Mouse (Mus musculus): ENCODE measurements around the gene Vwa5a. TPM values are rescaled to one million over a fixed set of nuclear protein-coding genes. Genes with fewer than 3 reads are reported as not detected.

Gene Vwa5a
- total RNA-seq (2014; rRNA removed), result 20.2 and 22.9 TPM in 2 replicates
- 6.8 and 8.3 TPM in 2 replicates for polyA plus RNA-seq (2012; rRNA removed)

DNA sequence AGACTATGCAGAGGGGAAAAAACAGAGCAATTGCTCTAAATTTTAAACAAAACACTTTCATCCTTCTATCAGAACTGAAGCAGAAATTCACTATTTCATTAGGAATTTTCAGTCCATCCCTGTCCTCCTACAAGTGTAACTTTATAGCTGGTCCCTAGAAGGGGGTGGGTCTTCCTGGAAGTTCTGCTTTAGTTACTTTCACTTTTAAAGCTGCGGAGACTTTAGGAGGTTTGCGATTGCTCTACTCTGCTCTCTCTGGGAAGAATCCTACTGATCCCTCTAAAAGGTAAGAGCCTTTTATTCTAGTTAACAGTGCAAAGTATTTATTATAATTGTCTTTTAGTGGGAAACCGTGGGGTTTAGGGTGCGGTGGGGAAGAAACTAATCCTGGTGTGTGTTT lies at the start of gene Vwa5a:
Gene Vwa5a, plus strand, starts transcription at position 167 of the 400 bp plus-strand sequence.
- peaks cover 3% of the 10 kb centered on the region; the same call in 1 of the 2 replicates for H3K79me2 ChIP-seq (ENCODE audit: control insufficient read depth, insufficient read depth, low read length)
- H3K27me3 ChIP-seq (ENCODE audit: control insufficient read depth, insufficient read depth, low read length), result no peaks in the 10 kb centered on the region
- peaks cover 10% of the 10 kb centered on the region for H3K4me1 ChIP-seq (ENCODE audit: control insufficient read depth, insufficient read depth, low read length)
- H3K27ac ChIP-seq (replicated peaks; ENCODE audit: insufficient read depth, low read depth, low read length), result peak within 1 kb of the TSS; percentile 44; the same call in 1 of the 2 replicates
- H3K9ac ChIP-seq (ENCODE audit: low read depth, low read length), result peak within 1 kb of the TSS; percentile 79
- TF ChIP-seq CTCF (IDR thresholded peaks at IDR 0.05; ENCODE audit: low read depth, low read length), result no peak
- TF ChIP-seq POLR2A (IDR thresholded peaks at IDR 0.05; ENCODE audit: extremely low read depth, insufficient read depth, low read length), result no peak
- WGBS, result 0% methylated on average over 4 of the region's 4 CpGs
- peak within 1 kb of the TSS; percentile 81 for H3K4me3 ChIP-seq (ENCODE audit: insufficient read depth, low read depth, low read length)
- H3K36me3 ChIP-seq (ENCODE audit: control insufficient read depth, insufficient read depth, low read length), result peaks cover 9% of the 10 kb centered on the region
- peak; percentile 87 for DNase-seq (ENCODE audit: extremely low read depth, low read depth, low spot score)

GRCm38 (mm10) chr9:38672887-38673286 lies 45.2 kb upstream of the Vwa5a start:
- no peaks in the 10 kb centered on the region for H3K79me2 ChIP-seq (ENCODE audit: control insufficient read depth, insufficient read depth, low read length)
- H3K4me3 ChIP-seq (ENCODE audit: insufficient read depth, low read depth, low read length), result no peak overlapping the region
- TF ChIP-seq POLR2A (IDR thresholded peaks at IDR 0.05; ENCODE audit: extremely low read depth, insufficient read depth, low read length) (no peak), CTCF (IDR thresholded peaks at IDR 0.05; ENCODE audit: low read depth, low read length) (no peak)
- no peak for DNase-seq (ENCODE audit: extremely low read depth, low read depth, low spot score)
- H3K27me3 ChIP-seq (ENCODE audit: control insufficient read depth, insufficient read depth, low read length), result no peaks in the 10 kb centered on the region
- no peaks in the 10 kb centered on the region for H3K36me3 ChIP-seq (ENCODE audit: control insufficient read depth, insufficient read depth, low read length)
- H3K9ac ChIP-seq (ENCODE audit: low read depth, low read length), result no peak overlapping the region
- H3K4me1 ChIP-seq (ENCODE audit: control insufficient read depth, insufficient read depth, low read length), result no peaks in the 10 kb centered on the region
- WGBS, result 76% methylated on average over 2 of the region's 2 CpGs
- no peak overlapping the region for H3K27ac ChIP-seq (replicated peaks; ENCODE audit: insufficient read depth, low read depth, low read length)

GRCm38 (mm10) chr9:38674501-38674900 lies 43.6 kb upstream of the Vwa5a start, which contains the start of gene Olfr918:
Gene Olfr918 (minus strand): TSS chr9:38674601.
- Histone ChIP-seq H3K9ac (ENCODE audit: low read depth, low read length) (no peak within 1 kb of the TSS), H3K4me3 (ENCODE audit: insufficient read depth, low read depth, low read length) (no peak within 1 kb of the TSS), H3K4me1 (ENCODE audit: control insufficient read depth, insufficient read depth, low read length) (no peaks in the 10 kb centered on the region), H3K36me3 (ENCODE audit: control insufficient read depth, insufficient read depth, low read length) (no peaks in the 10 kb centered on the region), H3K27me3 (ENCODE audit: control insufficient read depth, insufficient read depth, low read length) (no peaks in the 10 kb centered on the region), H3K79me2 (ENCODE audit: control insufficient read depth, insufficient read depth, low read length) (no peaks in the 10 kb centered on the region), H3K27ac (replicated peaks; ENCODE audit: insufficient read depth, low read depth, low read length) (no peak within 1 kb of the TSS)
- TF ChIP-seq POLR2A (IDR thresholded peaks at IDR 0.05; ENCODE audit: extremely low read depth, insufficient read depth, low read length) (no peak), CTCF (IDR thresholded peaks at IDR 0.05; ENCODE audit: low read depth, low read length) (no peak)
- DNase-seq (ENCODE audit: extremely low read depth, low read depth, low spot score), result no peak
- WGBS, result 82% methylated on average over 2 of the region's 2 CpGs

DNA sequence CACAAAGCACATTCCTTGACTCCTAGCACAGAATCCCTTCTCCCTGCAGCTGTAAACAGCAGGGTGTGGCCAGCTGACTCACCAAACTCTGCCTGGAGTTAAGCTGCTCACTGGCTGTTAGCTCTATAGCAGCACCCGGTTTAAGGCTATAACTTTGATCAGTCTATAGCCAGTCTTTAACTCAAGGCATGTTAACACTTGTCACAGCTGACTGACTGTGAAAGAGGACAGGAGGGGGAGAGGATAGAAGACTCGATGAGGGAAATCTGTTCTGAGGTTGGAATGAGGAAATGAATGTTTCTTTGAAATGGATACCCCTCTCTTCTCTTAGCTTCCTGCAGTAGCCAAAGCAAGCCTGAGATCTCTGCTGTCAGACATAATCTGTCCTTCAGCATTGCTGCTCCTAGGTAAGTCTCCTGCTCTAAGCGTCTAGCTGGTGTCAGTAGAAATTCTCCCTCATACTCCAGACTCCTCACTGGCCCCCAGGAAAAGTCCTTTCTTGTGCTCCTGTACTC lies 916 bp downstream of the Vwa5a start:
- Histone ChIP-seq H3K4me1 (ENCODE audit: control insufficient read depth, insufficient read depth, low read length) (peaks cover 10% of the 10 kb centered on the region), H3K9ac (ENCODE audit: low read depth, low read length) (peak overlapping the region; percentile 79), H3K79me2 (ENCODE audit: control insufficient read depth, insufficient read depth, low read length) (peaks cover 3% of the 10 kb centered on the region; the same call in 1 of the 2 replicates), H3K36me3 (ENCODE audit: control insufficient read depth, insufficient read depth, low read length) (peaks cover 16% of the 10 kb centered on the region), H3K27ac (replicated peaks; ENCODE audit: insufficient read depth, low read depth, low read length) (peak overlapping the region; percentile 44; the same call in 1 of the 2 replicates), H3K27me3 (ENCODE audit: control insufficient read depth, insufficient read depth, low read length) (no peaks in the 10 kb centered on the region), H3K4me3 (ENCODE audit: insufficient read depth, low read depth, low read length) (peak overlapping the region; percentile 81)
- WGBS, result 9% methylated on average over 3 of the region's 3 CpGs
- DNase-seq (ENCODE audit: extremely low read depth, low read depth, low spot score), result peak; percentile 17
- TF ChIP-seq CTCF (IDR thresholded peaks at IDR 0.05; ENCODE audit: low read depth, low read length), result no peak
- no peak for TF ChIP-seq POLR2A (IDR thresholded peaks at IDR 0.05; ENCODE audit: extremely low read depth, insufficient read depth, low read length)

DNA sequence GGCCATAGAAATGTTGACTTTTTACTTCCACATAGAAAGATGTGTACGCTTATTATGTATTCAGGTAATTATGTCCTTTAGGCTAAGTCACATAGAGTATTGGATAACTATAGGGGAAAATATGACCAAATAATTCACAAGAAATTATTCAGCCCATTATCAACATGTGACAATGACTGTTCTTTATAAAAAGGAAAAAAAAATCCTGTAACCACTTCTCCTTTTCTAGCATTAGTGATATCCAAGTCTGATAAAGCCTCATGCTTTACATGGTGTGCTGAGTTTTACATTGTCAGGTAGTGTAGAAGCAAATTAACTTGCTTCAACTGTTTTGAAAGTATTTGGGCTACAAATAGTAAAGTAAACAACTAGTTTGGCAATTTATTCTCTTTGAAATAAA lies 6.0 kb downstream of the Vwa5a start:
- H3K4me3 ChIP-seq (ENCODE audit: insufficient read depth, low read depth, low read length), result no peak overlapping the region
- peaks cover 47% of the 10 kb centered on the region for H3K36me3 ChIP-seq (ENCODE audit: control insufficient read depth, insufficient read depth, low read length)
- no peak overlapping the region for H3K27ac ChIP-seq (replicated peaks; ENCODE audit: insufficient read depth, low read depth, low read length)
- TF ChIP-seq POLR2A (IDR thresholded peaks at IDR 0.05; ENCODE audit: extremely low read depth, insufficient read depth, low read length) (no peak), CTCF (IDR thresholded peaks at IDR 0.05; ENCODE audit: low read depth, low read length) (no peak)
- H3K79me2 ChIP-seq (ENCODE audit: control insufficient read depth, insufficient read depth, low read length), result peaks cover 3% of the 10 kb centered on the region; the same call in 1 of the 2 replicates
- WGBS, result 96% methylated on average over 1 of the region's 1 CpGs
- no peaks in the 10 kb centered on the region for H3K27me3 ChIP-seq (ENCODE audit: control insufficient read depth, insufficient read depth, low read length)
- DNase-seq (ENCODE audit: extremely low read depth, low read depth, low spot score), result no peak
- H3K4me1 ChIP-seq (ENCODE audit: control insufficient read depth, insufficient read depth, low read length), result peaks cover 7% of the 10 kb centered on the region
- H3K9ac ChIP-seq (ENCODE audit: low read depth, low read length), result no peak overlapping the region

DNA sequence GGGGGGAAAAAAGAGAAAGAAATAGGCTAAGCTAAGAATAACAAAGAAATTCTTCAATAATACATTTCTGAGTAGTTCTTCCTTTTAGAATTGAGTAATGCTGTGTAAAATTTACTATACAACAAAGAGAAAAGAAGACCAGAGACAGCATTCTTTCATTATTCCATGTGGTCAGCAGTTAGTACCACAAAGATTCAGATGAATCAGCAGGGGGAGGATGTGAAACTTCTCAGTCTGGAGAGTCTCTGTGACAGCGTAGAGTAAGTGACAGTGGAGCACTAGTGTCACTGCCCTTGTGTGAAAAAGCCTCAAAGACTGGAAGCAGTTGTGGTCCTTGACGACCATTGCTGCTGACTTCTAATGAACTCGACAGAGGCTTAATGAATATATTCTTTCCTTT lies 10.2 kb downstream of the Vwa5a start:
- peak; percentile 25 for DNase-seq (ENCODE audit: extremely low read depth, low read depth, low spot score)
- Histone ChIP-seq H3K36me3 (ENCODE audit: control insufficient read depth, insufficient read depth, low read length) (peaks cover 52% of the 10 kb centered on the region), H3K27ac (replicated peaks; ENCODE audit: insufficient read depth, low read depth, low read length) (no peak overlapping the region), H3K79me2 (ENCODE audit: control insufficient read depth, insufficient read depth, low read length) (no peaks in the 10 kb centered on the region), H3K4me3 (ENCODE audit: insufficient read depth, low read depth, low read length) (no peak overlapping the region), H3K4me1 (ENCODE audit: control insufficient read depth, insufficient read depth, low read length) (no peaks in the 10 kb centered on the region), H3K9ac (ENCODE audit: low read depth, low read length) (no peak overlapping the region), H3K27me3 (ENCODE audit: control insufficient read depth, insufficient read depth, low read length) (no peaks in the 10 kb centered on the region)
- 83% methylated on average over 3 of the region's 3 CpGs for WGBS
- TF ChIP-seq POLR2A (IDR thresholded peaks at IDR 0.05; ENCODE audit: extremely low read depth, insufficient read depth, low read length), result no peak
- no peak for TF ChIP-seq CTCF (IDR thresholded peaks at IDR 0.05; ENCODE audit: low read depth, low read length)
